Mouse (Mus musculus): ENCODE results near the gene 4930512M02Rik. TPM values are rescaled to one million over a fixed set of nuclear protein-coding genes. Genes with fewer than 3 reads are reported as not detected.

4930512M02Rik gene
- not detected for total RNA-seq (2023)

DNA sequence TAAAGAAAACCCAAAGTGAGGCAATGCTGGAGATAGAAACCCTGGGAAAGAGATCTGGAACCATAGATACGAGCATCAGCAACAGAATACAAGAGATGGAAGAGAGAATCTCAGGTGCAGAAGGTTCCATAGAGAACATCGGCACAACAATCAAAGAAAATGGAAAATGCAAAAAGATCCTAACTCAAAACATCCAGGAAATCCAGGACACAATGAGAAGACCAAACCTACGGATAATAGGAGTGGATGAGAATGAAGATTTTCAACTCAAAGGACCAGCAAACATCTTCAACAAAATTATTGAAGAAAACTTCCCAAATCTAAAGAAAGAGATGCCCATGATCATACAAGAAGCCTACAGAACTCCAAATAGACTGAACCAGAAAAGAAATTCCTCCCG is at the start of gene 4930512M02Rik:
Gene 4930512M02Rik (minus strand): TSS at position 101 of the 400 bp plus-strand sequence.

Other genes starting within 250 kb of the 4930512M02Rik start
- 1 to 10 TPM; 1.1 to 1.3 TPM for gene Spata48, start 165.7 kb downstream of the 4930512M02Rik start, total RNA-seq (2023)
- under 1 TPM; 0.11 to 0.44 TPM for gene Zpbp, start 165.4 kb downstream of the 4930512M02Rik start, total RNA-seq (2023)
- 100 to 1,000 TPM; 224 to 236 TPM for gene Ikzf1, start 57.2 kb upstream of the 4930512M02Rik start, total RNA-seq (2023)
- gene Fignl1, start 181.1 kb upstream of the 4930512M02Rik start, total RNA-seq (2023), result 10 to 100 TPM; 15.4 to 15.7 TPM

Data from neutrophil, adult 59 days (primary cell).